Mouse (Mus musculus) right cerebral cortex, adult 2 months (tissue): Measurements from ENCODE around the gene Zfp385c.
"Not testable (repeated sequence)": the region's sequence is repeated elsewhere in the genome, so short reads cannot be mapped to it uniquely, and the experiment has no call there.

Experiments used
- DNase-seq, 2 experiments: peaks; one replicate each; pipeline ENCODE4 v3.0.0; 2021 to 2022; ENCODE audit warnings: low spot score in 2 of 2

Gene Zfp385c

GRCm38 (mm10) chr11:100690389-100690788, 1.9 kb downstream of the Zfp385c start:
- DNase-seq: no peak

GRCm38 (mm10) chr11:100688443-100688842, 3.8 kb downstream of the Zfp385c start:
- no peak for DNase-seq

- no peak for DNase-seq
These were observed 5.0 kb downstream of the Zfp385c start for GRCm38 (mm10) chr11:100687265-100687664.

GRCm38 (mm10) chr11:100685371-100685770, 6.9 kb downstream of the Zfp385c start:
- DNase-seq: no peak

- DNase-seq: no peak
These were observed 8.2 kb downstream of the Zfp385c start for GRCm38 (mm10) chr11:100684084-100684483.

GRCm38 (mm10) chr11:100682526-100682925, 9.7 kb downstream of the Zfp385c start:
- DNase-seq: no peak

- no peak for DNase-seq
These were observed 10.4 kb downstream of the Zfp385c start for GRCm38 (mm10) chr11:100681826-100682225.

GRCm38 (mm10) chr11:100677810-100678209, 14.4 kb downstream of the Zfp385c start:
- DNase-seq: peak; percentile 35 to 38

GRCm38 (mm10) chr11:100673169-100673568, 19.1 kb downstream of the Zfp385c start:
- DNase-seq: no peak

GRCm38 (mm10) chr11:100671956-100672355, 20.3 kb downstream of the Zfp385c start:
- DNase-seq: no peak

- DNase-seq: no peak
These were observed 21.2 kb downstream of the Zfp385c start for GRCm38 (mm10) chr11:100671049-100671448.

- DNase-seq: no peak
These were observed 32.4 kb downstream of the Zfp385c start for GRCm38 (mm10) chr11:100659806-100660205.

GRCm38 (mm10) chr11:100656458-100656857, 35.8 kb downstream of the Zfp385c start:
- no peak for DNase-seq

GRCm38 (mm10) chr11:100655589-100655988, 36.7 kb downstream of the Zfp385c start:
- not testable (repeated sequence) for DNase-seq

- no peak for DNase-seq
These were observed 40.5 kb downstream of the Zfp385c start for GRCm38 (mm10) chr11:100651748-100652147.

- DNase-seq: no peak
These were observed 41.0 kb downstream of the Zfp385c start for GRCm38 (mm10) chr11:100651205-100651604.

- DNase-seq: no peak
These were observed 43.9 kb downstream of the Zfp385c start for GRCm38 (mm10) chr11:100648405-100648804.

GRCm38 (mm10) chr11:100646265-100646664, 46.0 kb downstream of the Zfp385c start:
- DNase-seq: no peak

GRCm38 (mm10) chr11:100643612-100644575, 48.4 kb downstream of the Zfp385c start:
- DNase-seq: peak; percentile 59 to 62

GRCm38 (mm10) chr11:100640159-100640906, 51.9 kb downstream of the Zfp385c start:
- DNase-seq: peak; percentile 67 to 70

- DNase-seq: no peak
These were observed 57.7 kb downstream of the Zfp385c start for GRCm38 (mm10) chr11:100634530-100634929.

- no peak for DNase-seq
These were observed 63.3 kb downstream of the Zfp385c start for GRCm38 (mm10) chr11:100628862-100629352.
